Mouse (Mus musculus) bone marrow, adult 2 months (tissue): ENCODE results near the gene Cyp2d34.

ENCODE experiments used
- CTCF ChIP-seq: fragments of 200-500 bp; IDR thresholded peaks from 2 replicates; pipeline ENCODE4 v1.5.1; 2011; ENCODE audit warnings: low read length, control low read depth; ENCODE audit not compliant: control insufficient read depth, insufficient read depth
- POLR2A ChIP-seq: fragments of 200-500 bp; IDR thresholded peaks from 2 replicates; pipeline ENCODE4 v1.6.1; 2011; ENCODE audit warnings: low read depth, mild to moderate bottlenecking, control low read depth, low read length, borderline replicate concordance; ENCODE audit not compliant: control insufficient read depth

DNA sequence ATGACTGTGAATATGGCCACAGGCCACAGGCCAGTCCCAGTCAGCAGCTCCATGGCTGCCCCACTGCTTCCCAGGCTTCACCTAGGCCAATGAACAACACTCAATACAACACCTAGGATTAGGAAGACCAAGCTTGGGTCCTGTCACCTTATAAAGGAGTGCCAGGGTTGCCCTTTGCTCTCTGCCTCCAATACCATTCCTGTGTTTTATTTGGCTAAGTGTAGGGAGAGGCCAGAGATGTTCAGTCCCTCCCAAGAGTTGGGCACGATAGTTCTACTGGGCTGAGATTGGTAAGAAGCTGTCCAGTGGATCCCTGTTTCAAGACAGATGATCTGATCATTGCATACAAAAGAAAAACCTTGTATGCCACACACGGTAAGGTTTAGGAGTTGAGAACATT is 21.2 kb upstream of the Cyp2d34 start:
- no peak for TF ChIP-seq CTCF
- no peak for TF ChIP-seq POLR2A
